Mouse (Mus musculus): ENCODE data around the gene Gm11084. TPM values are rescaled to one million over a fixed set of nuclear protein-coding genes. Genes with fewer than 3 reads are reported as not detected.

Gm11084 gene
- total RNA-seq (2023) = not detected

GRCm38 (mm10) chr2:72986616-72987015 is at the start of gene Gm11084:
Gm11084 (minus strand) TSS chr2:72986716.

DNA sequence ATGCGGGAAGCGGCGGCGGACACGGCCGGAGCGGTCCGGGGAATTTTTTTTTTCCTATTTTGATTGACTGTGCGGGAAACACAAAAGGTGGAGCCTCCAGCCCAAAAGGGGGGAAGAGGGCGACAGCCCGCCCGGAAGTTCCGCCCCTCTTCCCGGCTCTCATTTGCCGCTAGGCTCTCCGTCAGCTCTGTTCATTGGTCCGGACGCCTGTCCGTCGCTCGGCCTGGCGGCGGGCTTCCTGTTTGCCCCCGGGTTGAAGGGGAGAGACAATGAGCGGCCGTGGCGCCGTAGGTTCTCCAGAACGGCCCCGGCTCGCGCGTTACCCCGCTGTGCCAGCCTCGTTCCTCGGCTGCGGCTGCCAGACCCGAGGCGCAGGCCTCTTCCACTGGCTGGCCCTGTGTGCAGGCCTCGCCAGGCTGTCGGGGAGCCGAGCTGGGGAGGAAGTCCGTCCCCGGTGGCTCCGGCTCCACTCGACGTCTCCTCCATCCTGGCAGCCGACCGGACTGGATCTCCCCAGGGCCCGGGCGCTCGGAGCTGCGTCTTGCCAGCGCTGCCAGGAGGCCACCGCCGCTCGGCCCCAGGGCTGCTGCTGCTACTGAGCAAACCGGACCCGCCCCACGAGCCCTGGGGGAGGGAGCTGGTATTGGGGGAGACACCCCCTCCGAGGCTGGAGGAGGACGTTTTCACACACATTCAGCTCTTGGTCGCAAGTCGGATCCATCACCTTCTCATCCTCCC is 6.0 kb downstream of the Gm11084 start, which contains the start of gene Sp3:
Gene Sp3 (minus strand): TSS at position 110 of the 738 bp plus-strand sequence.

Other genes with a start within 250 kb of the Gm11084 start
- gene Sp3, start 6.3 kb downstream of the Gm11084 start, total RNA-seq (2023) = 186 TPM
- 37.4 TPM for gene Ola1, start 232.2 kb upstream of the Gm11084 start, total RNA-seq (2023)

All from CD4-positive naive resting alpha-beta T cell, adult 57 days (primary cell).